Mouse (Mus musculus): Measurements from ENCODE around the gene B3gnt7. TPM values are rescaled to one million over a fixed set of nuclear protein-coding genes. Genes with fewer than 3 reads are reported as not detected.
"Not testable (repeated sequence)": the region's sequence is repeated elsewhere in the genome, so short reads cannot be mapped to it uniquely, and the experiment has no call there.

Gene B3gnt7
- total RNA-seq, 2 experiments from 2014 or later, result 0.83 to 1.1 TPM

- ATAC-seq (replicated peaks; ENCODE audit: poor library complexity), result peak; percentile 50
These were observed 1.2 kb upstream of the B3gnt7 start for GRCm38 (mm10) chr1:86301221-86302091.

GRCm38 (mm10) chr1:86303063-86303872 lies 636 bp downstream of the B3gnt7 start:
- peak; percentile 67 for ATAC-seq (replicated peaks; ENCODE audit: poor library complexity)

GRCm38 (mm10) chr1:86303873-86304250 lies 1.2 kb downstream of the B3gnt7 start:
- no peak for ATAC-seq (replicated peaks; ENCODE audit: poor library complexity)

- ATAC-seq (replicated peaks; ENCODE audit: poor library complexity), result no peak
These were observed 4.1 kb downstream of the B3gnt7 start for GRCm38 (mm10) chr1:86306686-86307085.

- peak; percentile 51 for ATAC-seq (replicated peaks; ENCODE audit: poor library complexity)
These were observed 4.6 kb downstream of the B3gnt7 start for GRCm38 (mm10) chr1:86307177-86307762.

- no peak for ATAC-seq (replicated peaks; ENCODE audit: poor library complexity)
These were observed 5.4 kb downstream of the B3gnt7 start for GRCm38 (mm10) chr1:86307871-86308641.

- no peak for ATAC-seq (replicated peaks; ENCODE audit: poor library complexity)
These were observed 6.7 kb downstream of the B3gnt7 start for GRCm38 (mm10) chr1:86309270-86309833.

- ATAC-seq (replicated peaks; ENCODE audit: poor library complexity), result no peak
These were observed 8.1 kb downstream of the B3gnt7 start for GRCm38 (mm10) chr1:86310536-86311310.

GRCm38 (mm10) chr1:86311467-86312005 lies 8.9 kb downstream of the B3gnt7 start:
- ATAC-seq (replicated peaks; ENCODE audit: poor library complexity), result no peak

- peak; percentile 95 for ATAC-seq (replicated peaks; ENCODE audit: poor library complexity)
These were observed 9.6 kb downstream of the B3gnt7 start for GRCm38 (mm10) chr1:86312269-86312668.

GRCm38 (mm10) chr1:86313096-86313771 lies 10.6 kb downstream of the B3gnt7 start:
- ATAC-seq (replicated peaks; ENCODE audit: poor library complexity), result no peak

GRCm38 (mm10) chr1:86313772-86314125 lies 11.1 kb downstream of the B3gnt7 start:
- no peak for ATAC-seq (replicated peaks; ENCODE audit: poor library complexity)

GRCm38 (mm10) chr1:86320822-86321413 lies 18.3 kb downstream of the B3gnt7 start:
- ATAC-seq (replicated peaks; ENCODE audit: poor library complexity), result peak; percentile 52

GRCm38 (mm10) chr1:86336330-86336729 lies 33.7 kb downstream of the B3gnt7 start:
- ATAC-seq (replicated peaks; ENCODE audit: poor library complexity), result no peak

GRCm38 (mm10) chr1:86339156-86339812 lies 36.7 kb downstream of the B3gnt7 start:
- peak; percentile 79 for ATAC-seq (replicated peaks; ENCODE audit: poor library complexity)

- not testable (repeated sequence) for ATAC-seq (replicated peaks; ENCODE audit: poor library complexity)
These were observed 38.5 kb downstream of the B3gnt7 start for GRCm38 (mm10) chr1:86341096-86341495.

GRCm38 (mm10) chr1:86342371-86342770 lies 39.7 kb downstream of the B3gnt7 start:
- ATAC-seq (replicated peaks; ENCODE audit: poor library complexity), result no peak

- ATAC-seq (replicated peaks; ENCODE audit: poor library complexity), result no peak
These were observed 40.5 kb downstream of the B3gnt7 start for GRCm38 (mm10) chr1:86343087-86343645.
